Mouse (Mus musculus): ENCODE measurements around the gene Ebf3. TPM values are rescaled to one million over a fixed set of nuclear protein-coding genes. Genes with fewer than 3 reads are reported as not detected.

The Ebf3 gene
- total RNA-seq, 2 experiments from 2014 or later, result 0.47 to 0.68 TPM

GRCm38 (mm10) chr7:137208556-137208955, 105.7 kb downstream of the Ebf3 start:
- DNase-seq (ENCODE audit: low spot score in 2 of 2), result no peak

GRCm38 (mm10) chr7:137206770-137207285, 107.4 kb downstream of the Ebf3 start:
- no peak for DNase-seq (ENCODE audit: low spot score in 2 of 2)

- DNase-seq (ENCODE audit: low spot score in 2 of 2), result no peak
Observed at GRCm38 (mm10) chr7:137199533-137199932, 114.7 kb downstream of the Ebf3 start.

GRCm38 (mm10) chr7:137198921-137199320, 115.3 kb downstream of the Ebf3 start:
- no peak for DNase-seq (ENCODE audit: low spot score in 2 of 2)

GRCm38 (mm10) chr7:137197118-137198030, 116.9 kb downstream of the Ebf3 start:
- no peak for DNase-seq (ENCODE audit: low spot score in 2 of 2)

GRCm38 (mm10) chr7:137196536-137196935, 117.7 kb downstream of the Ebf3 start:
- no peak for DNase-seq (ENCODE audit: low spot score in 2 of 2)

GRCm38 (mm10) chr7:137192776-137193278, 121.4 kb downstream of the Ebf3 start:
- DNase-seq (ENCODE audit: low spot score in 2 of 2), result no peak

- no peak for DNase-seq (ENCODE audit: low spot score in 2 of 2)
Observed at GRCm38 (mm10) chr7:137191889-137192288, 122.4 kb downstream of the Ebf3 start.

- no peak for DNase-seq (ENCODE audit: low spot score in 2 of 2)
Observed at GRCm38 (mm10) chr7:137172278-137172677, 142.0 kb downstream of the Ebf3 start.

- no peak for DNase-seq (ENCODE audit: low spot score in 2 of 2)
Observed at GRCm38 (mm10) chr7:137159086-137159485, 155.2 kb downstream of the Ebf3 start.

- no peak for DNase-seq (ENCODE audit: low spot score in 2 of 2)
Observed at GRCm38 (mm10) chr7:137154623-137155022, 159.6 kb downstream of the Ebf3 start.

GRCm38 (mm10) chr7:137151854-137152253, 162.4 kb downstream of the Ebf3 start:
- DNase-seq (ENCODE audit: low spot score in 2 of 2), result no peak

GRCm38 (mm10) chr7:137147101-137147500, 167.1 kb downstream of the Ebf3 start:
- DNase-seq (ENCODE audit: low spot score in 2 of 2), result peak in 1 of 2 experiments; percentile 42

Other genes starting within 250 kb of the Ebf3 start
- 1 to 10 TPM; 2.9 to 3.4 TPM for gene 9430038I01Rik, start 96.3 kb upstream of the Ebf3 start, total RNA-seq (2021)
- 10 to 100 TPM; 93.1 to 98.4 TPM for gene Glrx3, start 123.2 kb upstream of the Ebf3 start, total RNA-seq (2021)

Data from layer of hippocampus, adult 18-20 months (tissue).